In the genomic region with DNA sequence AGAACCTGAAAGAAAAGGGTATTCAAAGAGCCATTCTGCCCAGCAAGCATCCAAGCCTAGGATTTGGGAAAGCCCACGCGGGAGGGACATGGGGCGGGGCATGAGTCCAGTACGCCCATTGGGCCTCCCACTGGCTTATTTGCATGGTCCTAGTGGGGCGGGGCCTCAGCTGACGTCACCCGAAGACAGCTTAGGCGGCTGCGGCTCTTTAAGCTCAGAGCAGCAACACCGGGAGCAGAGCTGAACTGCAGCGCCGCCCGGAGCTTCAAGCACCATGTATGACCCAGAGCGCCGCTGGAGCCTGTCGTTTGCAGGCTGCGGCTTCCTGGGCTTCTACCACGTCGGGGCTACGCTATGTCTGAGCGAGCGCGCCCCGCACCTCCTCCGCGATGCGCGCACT, we compare ENCODE assay signal across 8 mouse cellular contexts. TPM values are rescaled to one million over a fixed set of nuclear protein-coding genes. Genes with fewer than 3 reads are reported as not detected.
A peak's percentile ranks its signal among the peaks of the same experiment; 100 is the strongest.
DNase-seq lines count a peak whose midpoint lies in the region; TF ChIP-seq lines count a peak whose summit lies in the region.

A gene (plus strand): TSS at position 238 of the 400 bp plus-strand sequence.

- peak; percentile 58 for TF ChIP-seq CTCF in layer of hippocampus, adult 2 months (conservative IDR thresholded peaks at IDR 0.05)
- no peak for TF ChIP-seq CTCF in lung, adult 2 months (IDR thresholded peaks at IDR 0.05; ENCODE audit: insufficient read depth, low read length)
- TF ChIP-seq CTCF in olfactory bulb, adult 2 months (IDR thresholded peaks at IDR 0.05; ENCODE audit: insufficient read depth, low read depth, low read length) = no peak

- 0 out of 2 replicates have a peak, but pooled peaks cover 3% of the 10 kb centered on the region for H3K4me1 ChIP-seq in lung, adult 2 months (ENCODE audit: control insufficient read depth, insufficient read depth, low read length)
- peaks cover 11% of the 10 kb centered on the region for H3K4me1 ChIP-seq in olfactory bulb, adult 2 months (ENCODE audit: control insufficient read depth, insufficient read depth, low read length)

- peak; percentile 65; the same call in 1 of the 2 replicates for TF ChIP-seq POLR2A in lung, adult 2 months (IDR thresholded peaks at IDR 0.05; ENCODE audit: borderline replicate concordance, extremely low read depth, low read depth, low read length)
- TF ChIP-seq POLR2A in olfactory bulb, adult 2 months (IDR thresholded peaks at IDR 0.05; ENCODE audit: insufficient read depth, low read depth, low read length) = peak; percentile 96

- peak within 1 kb of the TSS; percentile 89 for H3K4me3 ChIP-seq in layer of hippocampus, adult 2 months
- peak within 1 kb of the TSS; percentile 47 for H3K4me3 ChIP-seq in lung, adult 2 months (replicated peaks; ENCODE audit: extremely low read depth, low read depth, low read length)
- peak within 1 kb of the TSS; percentile 70 for H3K4me3 ChIP-seq in olfactory bulb, adult 2 months (ENCODE audit: insufficient read depth, low read depth, low read length)

- WGBS in lung, adult 2 months = 1% methylated on average over 28 of the region's 28 CpGs
- WGBS in olfactory bulb, adult 2 months = under 1% methylated on average over 28 of the region's 28 CpGs

- H3K27ac ChIP-seq in layer of hippocampus, adult 2 months = peak within 1 kb of the TSS; percentile 91
- peak within 1 kb of the TSS; percentile 64 for H3K27ac ChIP-seq in olfactory bulb, adult 2 months (ENCODE audit: insufficient read depth, low read depth, low read length)

- peak; percentile 99 for DNase-seq in MN1 (ENCODE audit: low spot score)
- peak; percentile 99 for DNase-seq in cerebellum, adult 9-10 months
- peak; percentile 94 for DNase-seq in forelimb bud, embryonic 11.5 days (ENCODE audit: low read depth, low spot score)
- DNase-seq in heart, postnatal 4 days = peak; percentile 96
- peak; percentile 97 for DNase-seq in layer of hippocampus, adult 2 months (ENCODE audit: low spot score in 2 of 2)
- DNase-seq in lung, adult 2 months = peak; percentile 90
- DNase-seq in thymus, adult 18-20 months = peak; percentile 60 to 62

RNA-seq across cellular contexts. Expression of the gene that starts here (rescaled TPM):
- total RNA-seq in heart, postnatal 4 days (2021) = 1 to 10 TPM in 1 of 2 experiments, under 1 TPM in 1; 0.21 to 1.1 TPM
- 1 to 10 TPM; 7.3 to 8.1 TPM for total RNA-seq in layer of hippocampus, adult 2 months (2021)
- polyA plus RNA-seq in lung, adult 2 months (2012; rRNA removed) = 31.9 and 33.9 TPM in 2 replicates
- not detected in 2 replicates for polyA plus RNA-seq in olfactory bulb, adult 2 months (2012; ENCODE audit: insufficient read depth, insufficient read length, low replicate concordance, missing spikeins)

Comparison
In these comparisons a context has a peak if more than half of its experiments do, and no peak if none do; other contexts are left out.
1. Peak in every context shown above with its lines: DNase-seq, H3K4me3 ChIP-seq and H3K27ac ChIP-seq.
2. RNA of the gene that starts here (polyA plus RNA-seq): 31.9 to 33.9 TPM in lung, adult 2 months; not detected in olfactory bulb, adult 2 months; every median in the first group is over 10 times any median in the second.